20 mouse cellular contexts compared by ENCODE assay signal in the genomic region with DNA sequence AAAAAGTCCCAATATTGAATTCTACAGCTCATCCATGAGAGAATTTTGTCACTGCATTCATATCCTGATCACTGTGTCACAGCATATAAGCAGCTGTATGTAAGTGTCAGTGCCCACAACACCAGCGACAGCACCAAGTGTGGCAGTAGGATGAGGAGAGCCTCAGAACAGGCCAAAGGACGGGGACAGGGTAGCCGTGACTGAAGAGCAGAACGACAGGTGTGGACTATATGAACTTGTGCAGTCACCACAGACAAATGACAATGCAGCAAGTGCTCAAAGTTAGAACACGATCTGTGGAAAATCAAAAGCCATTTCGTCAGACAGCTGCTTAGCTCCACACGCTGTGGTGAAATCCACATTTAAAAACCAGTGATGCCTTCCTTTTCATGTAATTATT.
"Had no signal": no experiment of that assay in that cellular context is flagged by ENCODE, and none has a peak within 500 bp of the region (broad histone marks: within the 10 kb centered on the region; RNA-seq: fewer than 3 reads in every experiment).

No protein-coding gene starts in this region.

- H3K4me1 ChIP-seq: liver, embryonic 15.5 days; megakaryocyte, embryonic 14.5 days; midbrain, embryonic 12.5 days had no signal

- H3K4me2 ChIP-seq: liver, embryonic 15.5 days; lung, embryonic 15.5 days; midbrain, embryonic 12.5 days; neural tube, embryonic 12.5 days had no signal

- H3K36me3 ChIP-seq: liver, embryonic 15.5 days; lung, embryonic 15.5 days; midbrain, embryonic 12.5 days; neural tube, embryonic 12.5 days had no signal

- ATAC-seq: liver, postnatal 0 days; lung, postnatal 0 days had no signal

- H3K27me3 ChIP-seq: liver, embryonic 15.5 days; lung, embryonic 15.5 days; midbrain, embryonic 12.5 days; neural tube, embryonic 12.5 days had no signal

- H3K9ac ChIP-seq: liver, embryonic 15.5 days; liver, postnatal 0 days; lung, embryonic 15.5 days; midbrain, embryonic 12.5 days; neural tube, embryonic 12.5 days had no signal

- H3K4me3 ChIP-seq: liver, embryonic 15.5 days; lung, embryonic 15.5 days; megakaryocyte, embryonic 14.5 days; midbrain, embryonic 12.5 days; neural tube, embryonic 12.5 days had no signal

- H3K9me3 ChIP-seq: liver, embryonic 15.5 days; lung, embryonic 15.5 days; megakaryocyte, embryonic 14.5 days; midbrain, embryonic 12.5 days; neural tube, embryonic 12.5 days had no signal

- DNase-seq: liver, postnatal 0 days; lung, adult 2 months; lung, postnatal 14 days; lung, postnatal 36 days; midbrain, embryonic 14.5 days; retina, postnatal 1 day; right cerebral cortex, adult 18-20 months; right cerebral cortex, postnatal 25 days; right cerebral cortex, postnatal 4 days; spleen, adult 18-20 months; thymus, adult 18-20 months; thymus, postnatal 14 days; thymus, postnatal 36 days had no signal

- H3K27ac ChIP-seq: liver, embryonic 15.5 days; lung, embryonic 15.5 days; macrophage; midbrain, embryonic 12.5 days; neural tube, embryonic 12.5 days had no signal
